Mouse (Mus musculus) bone marrow macrophage, adult 2 months (primary cell): ENCODE measurements at regions not wholly inside any gene's neighbourhood (a gene's known extent, or its start where the extent isn't known, plus 50 kb on each side); places are given as distances from the start of the nearest gene placed in this dataset.

Source experiments
- CTCF ChIP-seq: IDR thresholded peaks from 2 replicates; pipeline ENCODE4 v1.5.1; 2012; ENCODE audit warnings: low read depth, mild to moderate bottlenecking, low read length, moderate library complexity
- POLR2A ChIP-seq: IDR thresholded peaks from 2 replicates; pipeline ENCODE4 v1.6.1; 2012; ENCODE audit warnings: mild to moderate bottlenecking, low read depth, low read length, borderline replicate concordance

DNA sequence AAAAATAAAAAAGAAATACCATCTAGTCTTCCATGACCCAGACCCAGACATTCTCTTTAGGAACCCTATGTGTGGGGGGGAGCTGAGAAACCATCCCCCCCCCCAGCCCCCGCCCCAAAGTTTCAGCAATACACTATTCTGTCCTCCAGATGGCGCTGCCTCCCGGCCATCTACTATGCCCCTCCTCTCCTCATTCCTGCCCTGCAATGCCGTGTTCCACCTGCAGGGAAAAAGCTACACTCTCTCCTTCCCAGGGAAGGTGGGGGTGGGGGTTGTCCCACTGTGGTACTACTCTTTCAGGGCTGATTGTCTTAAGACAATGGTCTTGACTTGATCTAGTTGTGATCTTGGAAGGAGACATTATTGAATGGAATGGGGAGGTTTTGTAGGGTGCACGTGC is 273.7 kb upstream of the Veph1 start:
- no peak for TF ChIP-seq POLR2A
- no peak for TF ChIP-seq CTCF
